Mouse (Mus musculus): Measurements from ENCODE around the gene Mknk1.

DNA sequence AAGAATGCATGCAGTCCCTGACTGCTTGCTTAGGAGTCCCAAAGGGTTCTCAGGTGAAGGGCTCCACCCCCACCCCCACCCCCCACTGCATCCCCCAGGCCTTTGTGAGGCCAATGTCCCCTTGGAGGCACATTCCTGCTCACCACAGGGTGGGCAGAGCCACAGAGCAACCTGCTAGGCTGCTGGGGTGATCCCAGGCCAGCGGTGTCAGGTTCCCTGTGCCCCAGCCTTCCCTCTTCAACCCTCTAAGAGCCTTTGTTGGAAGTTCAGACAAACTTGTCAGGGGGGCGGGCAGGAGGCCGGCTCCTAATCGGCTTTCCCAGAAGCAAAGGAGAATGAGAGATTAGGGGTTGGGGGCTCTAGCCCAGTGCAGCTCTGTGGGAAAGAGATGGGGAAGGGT lies 72.6 kb downstream of the Mknk1 start:
- TF ChIP-seq GATA1 (IDR thresholded peaks at IDR 0.05; ENCODE audit: low read depth, low read length) (no peak), CTCF (IDR thresholded peaks at IDR 0.05 in 2 of 3, conservative IDR thresholded peaks at IDR 0.05 in 1 of 3; ENCODE audit: control insufficient read depth in 1 of 3, insufficient read depth in 1 of 3, low read depth in 2 of 3, low read length in 3 of 3, poor library complexity in 1 of 3, severe bottlenecking in 1 of 3) (no peak)

Data from MEL (cell line).